Mouse (Mus musculus): ENCODE data around the gene Tcp11l1.

The Tcp11l1 gene

DNA sequence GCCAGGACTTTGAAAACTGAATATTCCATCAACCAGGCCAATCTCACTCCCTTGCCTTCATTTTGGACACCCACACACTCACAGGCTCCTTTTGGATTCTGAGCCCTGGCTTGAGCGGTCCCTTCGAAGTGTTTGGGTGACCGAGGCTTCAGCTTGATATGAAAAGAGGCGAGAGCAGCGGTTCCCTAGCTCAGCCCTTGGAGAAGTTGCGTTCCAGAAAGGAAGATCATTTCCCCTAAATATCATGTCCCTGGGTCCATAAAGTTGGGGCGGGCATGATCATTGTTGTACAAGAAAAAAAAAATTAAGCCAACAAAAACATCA, 479 bp upstream of the Tcp11l1 start:
- in situ Hi-C loops (cut with MboI, MseI) = no loop called here

DNA sequence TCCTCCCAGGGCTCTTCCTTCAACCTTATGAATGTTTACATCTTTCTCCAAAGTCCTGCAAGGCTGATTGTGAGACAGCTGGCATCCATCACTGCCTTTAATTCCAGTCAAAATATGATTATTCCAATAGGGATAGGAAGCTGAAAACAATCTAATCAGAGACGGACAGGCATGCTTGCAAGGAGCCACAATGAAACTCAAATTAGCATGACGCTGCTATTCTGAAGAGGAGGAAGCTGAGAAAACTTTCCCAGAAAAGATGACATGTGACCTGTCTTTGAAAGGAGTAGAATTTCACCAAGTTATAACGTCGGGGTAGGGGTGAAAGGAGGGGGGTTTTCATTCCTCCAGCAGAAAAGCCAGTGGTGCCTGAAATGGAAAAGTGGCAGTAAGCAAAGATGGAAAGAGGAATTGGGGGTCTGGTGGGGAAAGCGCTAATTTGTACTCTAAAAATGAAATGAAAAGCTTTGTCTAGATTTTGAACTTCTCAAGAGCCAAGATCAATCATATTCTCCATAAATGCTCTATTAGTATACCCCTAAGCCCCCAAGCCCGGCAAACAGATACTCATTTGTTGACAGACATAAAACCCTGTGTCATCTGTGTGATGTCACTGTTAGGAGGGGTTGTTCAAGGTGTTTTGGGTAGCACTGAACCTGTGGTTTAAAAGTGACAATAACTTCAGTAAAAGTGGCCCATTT, 1.1 kb downstream of the Tcp11l1 start:
- in situ Hi-C loops (cut with MboI, MseI) = no loop called here

DNA sequence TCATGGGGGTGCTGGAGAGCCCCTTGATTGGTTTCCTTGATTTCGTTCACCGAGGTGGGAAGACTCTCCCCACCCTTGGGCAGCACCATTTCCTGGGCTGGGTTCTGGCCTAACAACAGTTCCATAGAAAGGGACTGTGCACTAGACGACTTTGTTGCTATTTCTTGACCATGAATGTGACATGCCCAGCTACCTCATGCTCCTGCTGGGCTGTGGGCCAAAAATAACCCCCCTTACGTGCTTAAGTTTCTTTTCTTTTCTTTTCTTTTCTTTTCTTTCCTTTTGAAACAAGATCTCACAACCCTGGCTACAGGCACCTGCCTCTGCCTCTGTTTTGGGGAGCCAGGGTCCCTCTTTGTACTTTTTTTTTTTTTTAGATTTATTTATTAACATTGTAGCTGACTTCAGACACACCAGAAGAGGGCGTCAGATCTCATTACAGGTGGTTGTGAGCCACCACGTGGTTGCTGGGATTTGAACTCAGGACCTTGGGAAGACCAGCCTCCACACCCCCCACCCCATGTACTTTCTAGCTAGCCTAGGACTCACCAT, 2.1 kb downstream of the Tcp11l1 start:
- in situ Hi-C loops (cut with MboI, MseI) = no loop called here

DNA sequence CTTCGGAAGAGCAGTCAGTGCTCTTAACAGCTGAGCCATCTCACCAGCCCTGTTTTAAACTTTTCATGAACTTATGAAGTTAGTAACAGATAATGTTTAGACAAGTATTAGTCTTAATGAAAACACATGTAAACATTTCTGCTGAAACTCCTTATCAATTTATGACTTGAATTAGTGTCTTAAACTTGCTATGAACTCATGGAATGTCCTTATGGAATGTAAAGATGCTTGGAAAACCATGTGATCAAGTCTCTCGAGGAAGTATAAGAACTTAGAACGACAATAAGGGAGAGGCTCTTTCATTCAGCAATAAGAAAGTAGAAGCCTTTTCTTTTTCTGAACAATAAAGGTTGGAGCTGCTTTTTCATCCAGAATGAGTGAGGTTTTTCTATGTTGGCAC, 7.6 kb downstream of the Tcp11l1 start:
- in situ Hi-C loops (cut with MboI, MseI) = no loop called here

DNA sequence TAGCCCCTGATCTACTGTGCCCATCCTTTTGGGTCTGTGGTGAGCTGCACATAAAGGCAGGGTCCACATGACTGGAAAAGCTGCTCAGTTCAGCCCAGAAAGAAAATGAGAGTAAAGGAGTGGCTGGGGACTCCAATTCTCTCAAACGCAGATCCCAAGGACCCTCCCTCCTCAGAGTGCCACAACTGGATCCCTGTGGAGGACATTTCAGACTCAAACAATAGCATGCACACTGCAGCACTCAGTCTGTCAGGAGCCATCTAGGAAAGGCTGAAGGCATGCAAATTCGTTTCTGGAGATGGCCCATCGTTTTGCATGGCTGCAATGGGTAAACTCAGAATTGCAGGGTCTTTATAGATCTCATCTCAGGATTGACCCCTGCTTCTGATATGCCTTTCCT, 8.8 kb downstream of the Tcp11l1 start:
- in situ Hi-C loops (cut with MboI, MseI) = no loop called here

DNA sequence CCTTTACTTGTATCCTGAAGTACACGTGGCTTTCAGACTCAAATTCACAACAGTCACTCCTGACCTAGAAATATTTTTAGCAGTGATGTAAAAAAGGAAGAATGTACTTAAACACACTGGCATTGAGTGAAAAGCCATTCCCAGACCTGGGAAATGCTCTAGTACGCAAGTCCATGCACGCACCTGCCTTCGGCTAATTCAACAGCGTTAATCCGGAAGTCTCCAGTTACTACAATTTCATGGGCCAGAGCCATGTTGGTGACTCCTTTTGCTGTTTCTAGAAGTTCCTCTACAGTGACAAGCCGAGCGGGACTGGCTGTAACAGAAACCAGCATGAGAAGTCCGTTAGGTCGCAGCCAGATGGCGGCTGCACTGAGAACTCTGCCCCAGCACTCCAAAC, 12.3 kb downstream of the Tcp11l1 start:
- in situ Hi-C loops (cut with MboI, MseI) = no loop called here

DNA sequence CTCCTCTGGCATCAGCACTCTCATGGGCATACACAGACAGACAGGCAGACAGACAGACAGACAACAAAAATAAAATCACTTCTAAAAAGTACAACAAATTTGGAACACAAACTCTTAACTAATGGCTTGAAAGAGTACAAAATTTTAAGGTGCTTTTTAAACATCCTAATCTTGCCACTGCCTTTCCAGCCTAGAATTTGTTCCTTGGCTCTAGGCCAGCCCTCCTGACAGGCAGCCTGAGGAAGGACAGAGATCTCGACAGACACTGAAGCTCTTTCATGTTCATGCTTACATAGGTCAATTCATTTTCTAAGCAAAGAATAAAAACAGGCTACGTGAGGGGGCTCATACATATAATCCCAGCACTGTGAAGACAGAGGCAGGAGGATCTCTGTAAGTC, 19.4 kb downstream of the Tcp11l1 start:
- in situ Hi-C loops (cut with MboI, MseI) = no loop called here

DNA sequence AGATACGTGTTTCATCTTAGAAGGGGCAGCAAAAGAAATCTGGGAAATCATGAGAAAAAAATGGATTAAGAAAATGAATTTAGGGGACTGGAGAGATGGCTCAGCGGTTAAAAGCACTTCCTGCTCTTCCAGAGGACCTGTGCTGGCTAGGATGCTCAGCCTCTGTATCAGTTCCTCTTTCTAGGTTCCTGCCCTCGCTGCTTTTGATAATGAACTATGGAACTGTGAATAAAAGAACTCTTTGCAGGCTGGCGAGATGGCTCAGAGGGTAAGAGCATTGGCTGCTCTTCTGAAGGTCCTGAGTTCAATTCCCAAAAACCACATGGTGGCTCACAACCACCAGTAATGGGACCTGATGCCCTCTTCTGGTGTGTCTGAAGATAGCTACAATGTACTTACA, 21.2 kb downstream of the Tcp11l1 start:
- in situ Hi-C loops (cut with MboI, MseI) = no loop called here

DNA sequence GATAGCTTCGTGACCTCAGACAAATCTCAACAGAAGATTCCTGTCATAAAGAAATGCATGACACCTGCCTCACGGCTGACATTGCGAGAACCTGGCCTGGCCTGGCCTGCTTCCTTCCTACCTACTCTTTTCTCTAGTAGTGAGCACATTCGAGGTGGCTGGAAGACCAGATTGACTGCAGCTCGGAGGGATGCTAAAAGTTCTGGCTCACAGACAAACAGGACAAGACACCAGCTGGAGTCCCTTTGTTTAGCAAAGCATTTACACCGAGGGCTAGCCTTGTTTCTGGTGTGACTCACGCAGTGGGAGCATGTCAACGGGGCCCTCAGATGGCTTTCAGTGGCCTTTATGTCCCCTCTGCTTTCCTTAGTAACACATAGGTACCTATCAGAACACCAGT, 23.2 kb downstream of the Tcp11l1 start:
- in situ Hi-C loops (cut with MboI, MseI) = no loop called here

DNA sequence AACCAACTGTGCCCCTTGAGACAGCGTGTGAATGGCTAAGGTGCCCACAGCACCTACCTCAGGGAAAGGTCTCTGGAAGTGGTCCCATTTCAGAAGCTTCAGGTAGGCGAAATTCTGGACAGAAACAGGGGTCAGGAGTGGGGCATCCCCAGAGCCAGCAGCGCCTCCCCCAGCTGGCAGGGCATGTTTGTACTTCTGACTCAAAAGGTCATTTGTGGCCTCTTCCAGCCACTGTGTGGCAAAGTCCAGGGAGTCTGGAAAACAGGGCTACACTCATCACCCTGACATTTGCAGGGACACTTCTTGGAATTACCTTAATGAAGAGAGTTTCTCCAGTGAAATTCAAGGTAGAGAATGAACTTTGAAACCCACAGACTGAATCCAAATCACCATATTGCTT, 23.6 kb downstream of the Tcp11l1 start:
- in situ Hi-C loops (cut with MboI, MseI) = no loop called here

DNA sequence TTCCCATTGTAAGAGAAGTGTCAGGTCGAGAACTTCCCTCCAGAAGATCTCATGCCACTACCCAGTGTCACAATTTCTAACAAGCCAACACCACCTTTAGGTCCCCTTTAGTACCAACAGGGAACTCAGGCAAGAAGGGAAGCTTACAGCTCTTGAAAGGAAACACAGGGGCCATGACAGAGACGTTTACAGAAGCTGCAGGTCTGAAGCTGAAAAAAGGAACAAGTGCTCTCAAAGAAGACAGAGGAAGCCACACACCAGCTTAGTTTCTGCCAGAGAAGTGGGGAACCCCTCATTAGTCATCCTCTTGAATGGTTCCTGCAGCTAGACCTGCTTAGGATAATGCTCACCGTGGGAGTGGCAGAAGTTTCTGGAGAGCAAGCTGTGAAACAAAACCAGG, 24.7 kb downstream of the Tcp11l1 start:
- in situ Hi-C loops (cut with MboI, MseI) = no loop called here

DNA sequence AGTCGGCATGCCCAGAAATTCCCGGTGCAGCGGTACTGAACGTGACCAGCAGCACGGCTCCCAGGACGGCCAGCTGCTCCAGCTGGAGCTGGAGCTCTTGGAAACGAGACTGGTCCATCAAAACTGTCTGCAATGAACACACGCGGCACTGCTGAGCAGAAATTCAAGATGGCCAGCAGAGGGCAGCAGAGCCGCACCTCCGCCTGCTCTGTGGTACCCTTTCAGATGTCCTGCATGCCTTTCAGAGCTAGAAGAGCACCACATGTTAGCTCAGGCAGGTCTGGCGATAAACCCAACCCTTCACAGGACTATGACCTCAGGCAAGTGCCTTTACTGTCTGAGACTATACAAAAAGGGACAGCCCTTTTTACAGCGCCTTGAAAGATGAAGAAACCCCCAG, 26.6 kb downstream of the Tcp11l1 start:
- in situ Hi-C loops (cut with MboI, MseI) = no loop called here

DNA sequence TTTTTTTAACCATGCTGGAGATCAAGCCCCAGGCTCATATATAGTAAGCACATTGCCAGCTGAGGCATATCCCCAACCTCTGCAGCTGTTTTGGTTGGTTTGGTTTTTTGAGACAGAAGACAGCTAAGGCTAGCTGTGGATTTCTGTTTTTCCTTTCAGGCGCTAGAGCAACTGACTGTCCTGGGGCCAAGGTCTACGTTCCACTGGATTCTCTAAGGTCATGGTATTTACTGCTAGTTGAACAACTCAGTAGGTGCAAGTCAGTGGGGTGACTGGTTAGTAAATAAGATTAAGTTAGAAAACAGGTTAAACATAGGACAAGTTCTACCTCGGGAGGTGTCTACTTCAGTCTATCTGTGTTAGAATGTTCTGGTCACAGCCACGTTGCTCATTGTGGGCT, 27.2 kb downstream of the Tcp11l1 start:
- in situ Hi-C loops (cut with MboI, MseI) = loop anchor here (5.0 kb wide), 1 partner anchor 68 kb away; no protein-coding TSS in a partner anchor

DNA sequence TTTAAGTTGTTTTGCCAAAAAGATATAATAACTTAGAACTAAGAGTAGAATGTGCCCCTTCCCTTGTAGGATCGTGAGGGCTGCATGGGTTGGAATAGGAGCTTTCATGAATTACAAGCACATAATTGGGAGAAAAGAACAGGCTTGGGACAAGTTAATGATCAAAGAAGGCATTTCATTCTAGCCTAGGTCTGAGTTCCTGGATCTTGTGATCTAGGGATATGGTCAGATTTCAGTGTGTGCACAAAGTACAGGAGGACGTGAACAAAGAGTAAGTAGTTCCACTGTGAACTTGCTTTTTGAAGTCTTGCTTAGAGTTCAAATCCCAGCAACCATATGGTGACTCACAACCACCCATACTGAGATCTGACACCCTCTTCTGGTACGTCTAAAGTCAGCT, 34.6 kb downstream of the Tcp11l1 start:
- in situ Hi-C loops (cut with MboI, MseI) = no loop called here

DNA sequence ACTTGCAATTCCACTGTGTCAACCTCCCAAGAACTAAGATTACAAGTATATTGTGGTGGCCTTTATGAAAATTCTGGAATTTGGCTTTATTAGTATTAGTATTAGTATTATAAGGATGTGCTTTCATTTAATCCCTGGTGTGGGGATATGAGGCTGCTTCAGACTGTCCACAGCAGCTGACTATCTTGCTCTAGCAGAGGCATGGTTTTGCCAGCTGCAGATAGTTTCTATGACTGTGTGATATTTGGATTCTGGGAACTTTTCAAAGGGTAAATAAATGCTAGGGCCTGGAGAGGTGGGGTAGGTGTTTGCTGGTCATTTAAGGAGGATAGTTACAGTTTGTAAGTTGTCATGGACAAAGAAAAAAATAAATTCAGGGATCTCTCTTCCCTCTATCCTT, 40.2 kb downstream of the Tcp11l1 start:
- in situ Hi-C loops (cut with MboI, MseI) = no loop called here

DNA sequence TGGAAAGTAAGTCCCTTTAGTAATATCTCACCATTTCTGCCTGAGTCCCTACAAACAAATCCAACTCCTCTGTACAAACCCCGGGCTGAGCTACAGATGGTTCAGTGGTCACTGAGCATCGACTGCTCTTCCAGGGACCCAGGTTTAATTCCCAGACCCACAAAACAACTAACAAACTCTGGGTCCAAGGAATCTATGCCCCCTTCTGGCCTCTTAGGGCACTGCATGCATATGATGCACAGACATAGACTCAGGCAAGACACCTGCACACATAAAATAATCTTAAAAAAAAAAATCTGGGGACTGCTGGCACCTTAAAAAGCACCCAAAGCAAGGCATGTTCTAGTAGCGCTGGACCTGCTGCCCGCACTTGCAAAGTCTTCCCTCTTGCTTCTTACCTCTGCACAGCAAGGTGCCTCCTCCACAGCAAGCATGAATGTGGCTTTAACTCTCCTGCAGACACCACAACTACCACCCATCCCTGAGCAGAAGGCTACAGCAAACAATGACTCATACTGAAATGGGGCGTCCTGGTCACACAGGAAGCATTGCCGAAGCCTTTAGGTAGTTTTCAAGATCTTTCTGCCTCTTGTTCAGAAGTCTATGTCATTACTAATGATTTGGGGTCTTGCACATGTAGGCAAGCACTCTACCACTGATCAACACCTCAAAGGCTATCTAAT, 42.7 kb downstream of the Tcp11l1 start:
- in situ Hi-C loops (cut with MboI, MseI) = loop anchor here (10.0 kb wide), 1 partner anchor 734 kb away; no protein-coding TSS in a partner anchor

DNA sequence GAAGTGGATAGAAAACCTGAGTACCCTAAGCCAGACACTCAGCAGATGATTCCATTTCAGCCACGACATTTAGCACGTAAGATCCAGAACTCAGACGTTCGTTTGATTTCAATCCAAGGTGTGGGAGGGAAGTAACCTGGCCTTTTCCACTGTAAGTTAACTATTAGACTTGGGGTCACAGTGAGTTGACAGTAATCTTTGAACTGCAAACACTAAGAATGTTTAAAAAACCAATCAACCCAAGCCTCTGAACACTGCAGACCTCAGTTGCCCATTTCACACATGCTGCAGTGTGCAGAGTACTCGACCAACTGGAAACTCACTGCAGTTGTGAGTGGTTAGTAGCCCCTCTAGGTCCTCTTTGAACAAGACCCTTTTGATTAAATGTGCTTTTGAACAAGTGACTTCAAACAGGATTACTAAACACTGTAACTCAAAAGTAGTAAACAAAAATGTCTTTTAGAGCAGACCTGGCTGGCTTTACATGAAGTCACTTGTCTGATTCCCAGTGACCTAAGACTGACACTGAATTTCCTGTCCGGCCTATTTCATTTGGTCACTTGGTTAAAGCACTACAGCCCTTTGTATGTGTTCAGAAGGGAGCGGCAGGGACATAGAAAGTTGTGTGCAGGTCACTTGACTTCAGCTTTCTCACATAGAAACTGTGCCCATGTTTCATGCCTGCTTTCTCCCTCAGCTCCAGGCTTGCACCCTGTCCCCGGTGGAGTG, 48.4 kb downstream of the Tcp11l1 start:
- in situ Hi-C loops (cut with MboI, MseI) = loop anchor here (10.0 kb wide), 1 partner anchor 729 kb away; no protein-coding TSS in a partner anchor

DNA sequence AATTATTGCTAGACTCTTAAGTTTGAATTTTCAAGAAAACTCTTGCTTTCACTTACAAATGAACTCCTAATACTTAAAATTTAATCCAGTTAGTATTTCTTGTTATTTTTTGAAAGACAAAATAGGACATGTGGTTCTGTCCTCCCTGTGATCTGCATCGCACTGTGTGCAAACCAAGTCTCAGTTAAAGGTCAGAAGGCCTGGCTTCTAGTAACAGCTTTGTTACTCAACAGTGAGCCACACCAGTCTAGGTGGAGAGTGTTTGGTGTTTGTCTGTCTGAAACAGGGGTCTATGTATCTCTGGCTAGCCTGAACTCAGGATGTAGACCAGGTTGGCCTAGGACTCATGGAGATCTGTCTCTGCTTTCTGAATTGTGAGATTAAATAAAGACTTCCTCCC, 53.3 kb downstream of the Tcp11l1 start:
- in situ Hi-C loops (cut with MboI, MseI) = no loop called here

DNA sequence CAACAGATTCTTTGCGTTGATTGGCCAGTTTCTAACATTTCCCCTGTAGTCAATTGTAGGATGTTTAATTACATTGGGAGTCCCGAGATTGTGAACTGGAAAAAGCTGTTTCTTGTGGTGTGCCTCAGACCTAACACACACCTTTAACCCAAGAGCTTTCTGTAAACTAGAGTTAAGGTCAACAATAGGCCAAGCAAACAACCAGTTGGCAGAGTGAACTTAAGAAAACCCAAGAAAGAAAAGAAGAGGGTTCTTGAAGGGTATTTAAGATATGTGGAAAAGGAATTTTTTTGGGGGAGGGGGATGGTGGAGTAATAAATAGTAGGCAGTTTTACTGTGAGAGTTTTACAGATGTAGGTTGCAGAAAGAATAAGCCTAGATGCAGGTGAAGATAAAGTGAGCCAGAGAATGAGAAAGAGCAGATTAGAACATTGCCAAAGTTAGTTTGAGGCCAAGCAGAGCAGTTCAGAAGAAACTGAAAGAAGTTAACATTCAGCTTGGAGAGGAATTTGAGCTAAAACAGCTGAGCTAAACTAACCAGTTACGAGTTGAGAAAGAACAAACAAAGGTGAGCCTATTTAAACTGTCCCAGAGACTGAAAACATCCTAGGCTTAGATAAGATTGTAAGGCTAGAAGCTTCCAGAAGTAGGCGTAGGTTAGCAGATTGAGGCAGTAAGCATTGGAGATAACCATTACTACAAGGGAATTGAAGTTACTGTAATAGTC, 95.8 kb downstream of the Tcp11l1 start:
- in situ Hi-C loops (cut with MboI, MseI) = loop anchor here (10.0 kb wide), 1 partner anchor 851 kb away; the partner anchor contains the start of gene Nat10

DNA sequence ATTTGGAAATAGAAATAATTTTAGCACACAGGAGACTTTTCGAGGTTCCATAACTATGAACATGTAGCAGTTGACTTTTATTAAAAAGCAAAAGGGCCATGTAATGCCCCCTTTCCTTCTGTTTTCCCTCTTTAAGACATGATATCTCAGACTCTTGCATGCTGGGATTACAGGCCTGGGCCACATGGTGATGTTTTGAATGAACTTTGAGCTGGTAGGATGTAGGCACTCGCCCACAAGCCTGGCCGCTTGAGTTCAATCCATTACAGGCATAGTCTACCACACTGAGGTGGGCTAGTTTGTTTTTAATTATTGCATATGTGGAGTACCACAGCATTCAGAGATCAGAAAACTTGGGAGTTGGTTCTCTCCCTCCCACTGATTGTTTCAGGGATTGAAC, 97.2 kb downstream of the Tcp11l1 start:
- in situ Hi-C loops (cut with MboI, MseI) = loop anchor here (10.0 kb wide), 1 partner anchor 850 kb away; the partner anchor contains the start of gene Nat10

All from T-helper 2 cell (primary cell).